Mouse (Mus musculus): ENCODE data around the gene Ifit1bl2. TPM values are rescaled to one million over a fixed set of nuclear protein-coding genes. Genes with fewer than 3 reads are reported as not detected.
"Not testable (repeated sequence)": the region's sequence is repeated elsewhere in the genome, so short reads cannot be mapped to it uniquely, and the experiment has no call there.

Gene Ifit1bl2
- polyA plus RNA-seq, 1 experiment from 2014 or later, result 0.07 TPM

- Histone ChIP-seq H3K4me3 (ENCODE audit: low read depth, low read length) (no peak overlapping the region), H3K9ac (ENCODE audit: low read length) (no peak overlapping the region), H3K9me3 (ENCODE audit: control insufficient read depth, low read length) (no peaks in the 10 kb centered on the region), H3K4me1 (ENCODE audit: control insufficient read depth, insufficient read depth, low read length) (no peaks in the 10 kb centered on the region), H3K4me2 (ENCODE audit: low read depth, severe bottlenecking) (no peak overlapping the region), H3K27me3 (ENCODE audit: control insufficient read depth, insufficient read depth, low read length) (no peaks in the 10 kb centered on the region), H3K36me3 (ENCODE audit: control insufficient read depth, insufficient read depth, low read length) (no peaks in the 10 kb centered on the region), H3K27ac (replicated peaks; ENCODE audit: low read depth, low read length) (no peak overlapping the region)
- ATAC-seq (ENCODE audit: insufficient number of reproducible peaks, low FRiP score, low TSS enrichment, low read depth) (no peak), DNase-seq (ENCODE audit: low spot score) (no peak)
- 86% methylated on average over 3 of the region's 3 CpGs for WGBS
These were observed 35.1 kb downstream of the Ifit1bl2 start for GRCm38 (mm10) chr19:34605472-34605871.

DNA sequence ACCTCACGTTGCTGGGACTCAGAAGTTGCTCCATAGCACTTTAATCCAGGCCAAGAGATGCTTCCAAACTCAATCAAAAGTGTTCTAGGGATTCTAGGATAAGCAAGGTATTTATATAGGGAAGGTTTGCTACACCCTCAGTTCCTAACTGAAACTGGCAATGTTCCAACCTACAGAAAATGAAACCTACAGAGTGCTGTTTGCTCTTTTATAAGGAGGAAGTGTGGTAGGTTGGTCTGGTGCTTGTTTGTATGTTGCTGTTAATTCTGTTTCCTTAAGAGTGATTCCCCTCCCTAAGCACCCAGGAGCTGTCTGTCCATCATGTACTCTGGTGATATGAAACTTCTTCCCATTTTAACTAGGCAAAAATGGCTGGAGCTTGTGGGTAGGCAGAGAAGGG lies 38.7 kb downstream of the Ifit1bl2 start, which contains the start of gene Ifit1bl1:
Gene Ifit1bl1, minus strand, starts transcription at position 69 of the 400 bp plus-strand sequence.
- not testable (repeated sequence) for H3K9ac ChIP-seq (ENCODE audit: low read length); H3K27ac ChIP-seq (replicated peaks; ENCODE audit: low read depth, low read length); H3K4me2 ChIP-seq (ENCODE audit: low read depth, severe bottlenecking); H3K4me3 ChIP-seq (ENCODE audit: low read depth, low read length); H3K27me3 ChIP-seq (ENCODE audit: control insufficient read depth, insufficient read depth, low read length); DNase-seq (ENCODE audit: low spot score); ATAC-seq (ENCODE audit: insufficient number of reproducible peaks, low FRiP score, low TSS enrichment, low read depth); H3K9me3 ChIP-seq (ENCODE audit: control insufficient read depth, low read length); H3K36me3 ChIP-seq (ENCODE audit: control insufficient read depth, insufficient read depth, low read length); H3K4me1 ChIP-seq (ENCODE audit: control insufficient read depth, insufficient read depth, low read length)
- 44% methylated on average over 1 of the region's 1 CpGs for WGBS

DNA sequence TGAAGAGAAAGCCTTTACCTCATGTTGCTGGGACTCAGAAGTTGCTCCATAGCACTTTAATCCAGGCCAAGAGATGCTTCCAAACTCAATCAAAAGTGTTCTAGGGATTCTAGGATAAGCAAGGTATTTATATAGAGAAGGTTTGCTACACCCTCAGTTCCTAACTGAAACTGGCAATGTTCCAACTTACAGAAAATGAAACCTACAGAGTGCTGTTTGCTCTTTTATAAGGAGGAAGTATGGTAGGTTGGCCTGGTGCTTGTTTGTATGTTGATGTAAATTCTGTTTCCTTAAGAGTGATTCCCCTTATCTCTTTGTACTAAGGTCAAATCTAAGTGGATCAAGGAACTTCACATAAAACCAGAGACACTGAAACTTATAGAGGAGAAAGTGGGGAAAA lies 41.3 kb downstream of the Ifit1bl2 start:
- not testable (repeated sequence) for H3K9ac ChIP-seq (ENCODE audit: low read length); DNase-seq (ENCODE audit: low spot score); H3K4me3 ChIP-seq (ENCODE audit: low read depth, low read length); H3K9me3 ChIP-seq (ENCODE audit: control insufficient read depth, low read length); H3K4me2 ChIP-seq (ENCODE audit: low read depth, severe bottlenecking); H3K27ac ChIP-seq (replicated peaks; ENCODE audit: low read depth, low read length); H3K27me3 ChIP-seq (ENCODE audit: control insufficient read depth, insufficient read depth, low read length); ATAC-seq (ENCODE audit: insufficient number of reproducible peaks, low FRiP score, low TSS enrichment, low read depth); H3K4me1 ChIP-seq (ENCODE audit: control insufficient read depth, insufficient read depth, low read length); H3K36me3 ChIP-seq (ENCODE audit: control insufficient read depth, insufficient read depth, low read length)

- DNase-seq (ENCODE audit: low spot score) (no peak), ATAC-seq (ENCODE audit: insufficient number of reproducible peaks, low FRiP score, low TSS enrichment, low read depth) (no peak)
- Histone ChIP-seq H3K9ac (ENCODE audit: low read length) (no peak overlapping the region), H3K4me1 (ENCODE audit: control insufficient read depth, insufficient read depth, low read length) (no peaks in the 10 kb centered on the region), H3K36me3 (ENCODE audit: control insufficient read depth, insufficient read depth, low read length) (no peaks in the 10 kb centered on the region), H3K4me2 (ENCODE audit: low read depth, severe bottlenecking) (no peak overlapping the region), H3K9me3 (ENCODE audit: control insufficient read depth, low read length) (no peaks in the 10 kb centered on the region), H3K27ac (replicated peaks; ENCODE audit: low read depth, low read length) (no peak overlapping the region), H3K27me3 (ENCODE audit: control insufficient read depth, insufficient read depth, low read length) (no peaks in the 10 kb centered on the region), H3K4me3 (ENCODE audit: low read depth, low read length) (no peak overlapping the region)
- WGBS, result 89% methylated on average over 2 of the region's 2 CpGs
These were observed 42.2 kb downstream of the Ifit1bl2 start for GRCm38 (mm10) chr19:34598341-34598740.

- H3K4me3 ChIP-seq (ENCODE audit: low read depth, low read length), result no peak overlapping the region
- H3K9ac ChIP-seq (ENCODE audit: low read length), result no peak overlapping the region
- no peaks in the 10 kb centered on the region for H3K9me3 ChIP-seq (ENCODE audit: control insufficient read depth, low read length)
- ATAC-seq (ENCODE audit: insufficient number of reproducible peaks, low FRiP score, low TSS enrichment, low read depth), result no peak
- no peaks in the 10 kb centered on the region for H3K27me3 ChIP-seq (ENCODE audit: control insufficient read depth, insufficient read depth, low read length)
- H3K4me2 ChIP-seq (ENCODE audit: low read depth, severe bottlenecking), result no peak overlapping the region
- no peaks in the 10 kb centered on the region for H3K36me3 ChIP-seq (ENCODE audit: control insufficient read depth, insufficient read depth, low read length)
- H3K4me1 ChIP-seq (ENCODE audit: control insufficient read depth, insufficient read depth, low read length), result no peaks in the 10 kb centered on the region
- H3K27ac ChIP-seq (replicated peaks; ENCODE audit: low read depth, low read length), result no peak overlapping the region
- no peak for DNase-seq (ENCODE audit: low spot score)
These were observed 43.7 kb downstream of the Ifit1bl2 start for GRCm38 (mm10) chr19:34596811-34597210.

DNA sequence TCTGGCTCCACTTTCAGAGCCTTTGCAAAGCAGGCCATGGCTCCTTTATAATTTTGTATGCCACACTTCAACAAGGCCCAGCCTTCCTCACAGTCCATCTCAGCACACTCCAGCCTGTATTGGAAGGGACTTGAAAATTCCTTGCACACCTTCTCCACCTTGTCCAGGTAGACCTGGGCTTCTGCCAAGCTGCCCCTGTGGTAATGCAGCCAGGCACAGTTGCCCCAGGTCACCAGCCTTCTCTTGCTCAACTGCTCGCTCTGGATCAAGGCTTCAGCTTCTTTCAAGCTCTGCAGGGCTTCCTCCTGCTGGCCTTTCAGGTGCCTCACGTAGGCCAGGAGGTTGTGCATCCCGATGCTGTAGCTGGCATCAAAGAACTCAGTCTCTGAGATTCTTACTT lies 46.0 kb downstream of the Ifit1bl2 start:
- not testable (repeated sequence) for ATAC-seq (ENCODE audit: insufficient number of reproducible peaks, low FRiP score, low TSS enrichment, low read depth); H3K4me3 ChIP-seq (ENCODE audit: low read depth, low read length); DNase-seq (ENCODE audit: low spot score); H3K27me3 ChIP-seq (ENCODE audit: control insufficient read depth, insufficient read depth, low read length); H3K4me1 ChIP-seq (ENCODE audit: control insufficient read depth, insufficient read depth, low read length); H3K36me3 ChIP-seq (ENCODE audit: control insufficient read depth, insufficient read depth, low read length); H3K27ac ChIP-seq (replicated peaks; ENCODE audit: low read depth, low read length); H3K9ac ChIP-seq (ENCODE audit: low read length); H3K4me2 ChIP-seq (ENCODE audit: low read depth, severe bottlenecking); H3K9me3 ChIP-seq (ENCODE audit: control insufficient read depth, low read length)
- WGBS, result 79% methylated on average over 3 of the region's 3 CpGs

DNA sequence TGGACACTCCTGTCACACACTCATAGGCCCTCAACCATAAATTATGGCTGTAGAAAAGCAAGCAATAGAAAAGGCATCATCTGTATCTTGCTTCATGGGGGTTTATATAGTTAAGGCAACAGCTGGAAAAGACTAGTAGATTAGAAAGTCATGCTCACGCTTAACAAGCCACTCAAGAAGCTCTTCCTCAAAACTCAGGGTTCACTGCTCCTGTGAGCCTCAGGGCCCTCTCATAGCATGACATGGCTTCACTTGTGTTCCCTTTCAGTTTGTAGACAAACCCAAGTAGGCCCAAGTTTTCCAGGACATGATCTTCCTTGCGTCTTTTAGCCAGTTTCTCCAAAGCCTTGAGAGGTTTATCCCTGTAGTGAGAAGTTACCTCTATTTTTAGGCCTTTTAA lies 47.1 kb downstream of the Ifit1bl2 start:
- Histone ChIP-seq H3K4me1 (ENCODE audit: control insufficient read depth, insufficient read depth, low read length) (no peaks in the 10 kb centered on the region), H3K27me3 (ENCODE audit: control insufficient read depth, insufficient read depth, low read length) (no peaks in the 10 kb centered on the region; the same call in 1 of the 2 replicates), H3K9me3 (ENCODE audit: control insufficient read depth, low read length) (no peaks in the 10 kb centered on the region), H3K4me3 (ENCODE audit: low read depth, low read length) (no peak overlapping the region), H3K27ac (replicated peaks; ENCODE audit: low read depth, low read length) (no peak overlapping the region), H3K9ac (ENCODE audit: low read length) (no peak overlapping the region), H3K4me2 (ENCODE audit: low read depth, severe bottlenecking) (no peak overlapping the region), H3K36me3 (ENCODE audit: control insufficient read depth, insufficient read depth, low read length) (no peaks in the 10 kb centered on the region)
- ATAC-seq (ENCODE audit: insufficient number of reproducible peaks, low FRiP score, low TSS enrichment, low read depth), result no peak
- 84% methylated on average over 2 of the region's 2 CpGs for WGBS
- no peak for DNase-seq (ENCODE audit: low spot score)

GRCm38 (mm10) chr19:34588959-34589358 lies 51.6 kb downstream of the Ifit1bl2 start:
- no peaks in the 10 kb centered on the region for H3K9me3 ChIP-seq (ENCODE audit: control insufficient read depth, low read length)
- H3K36me3 ChIP-seq (ENCODE audit: control insufficient read depth, insufficient read depth, low read length), result no peaks in the 10 kb centered on the region
- no peaks in the 10 kb centered on the region; the same call in 1 of the 2 replicates for H3K27me3 ChIP-seq (ENCODE audit: control insufficient read depth, insufficient read depth, low read length)
- H3K27ac ChIP-seq (replicated peaks; ENCODE audit: low read depth, low read length), result no peak overlapping the region
- ATAC-seq (ENCODE audit: insufficient number of reproducible peaks, low FRiP score, low TSS enrichment, low read depth) (no peak), DNase-seq (ENCODE audit: low spot score) (no peak)
- no peak overlapping the region for H3K4me3 ChIP-seq (ENCODE audit: low read depth, low read length)
- no peak overlapping the region for H3K9ac ChIP-seq (ENCODE audit: low read length)
- H3K4me2 ChIP-seq (ENCODE audit: low read depth, severe bottlenecking), result no peak overlapping the region
- H3K4me1 ChIP-seq (ENCODE audit: control insufficient read depth, insufficient read depth, low read length), result no peaks in the 10 kb centered on the region

DNA sequence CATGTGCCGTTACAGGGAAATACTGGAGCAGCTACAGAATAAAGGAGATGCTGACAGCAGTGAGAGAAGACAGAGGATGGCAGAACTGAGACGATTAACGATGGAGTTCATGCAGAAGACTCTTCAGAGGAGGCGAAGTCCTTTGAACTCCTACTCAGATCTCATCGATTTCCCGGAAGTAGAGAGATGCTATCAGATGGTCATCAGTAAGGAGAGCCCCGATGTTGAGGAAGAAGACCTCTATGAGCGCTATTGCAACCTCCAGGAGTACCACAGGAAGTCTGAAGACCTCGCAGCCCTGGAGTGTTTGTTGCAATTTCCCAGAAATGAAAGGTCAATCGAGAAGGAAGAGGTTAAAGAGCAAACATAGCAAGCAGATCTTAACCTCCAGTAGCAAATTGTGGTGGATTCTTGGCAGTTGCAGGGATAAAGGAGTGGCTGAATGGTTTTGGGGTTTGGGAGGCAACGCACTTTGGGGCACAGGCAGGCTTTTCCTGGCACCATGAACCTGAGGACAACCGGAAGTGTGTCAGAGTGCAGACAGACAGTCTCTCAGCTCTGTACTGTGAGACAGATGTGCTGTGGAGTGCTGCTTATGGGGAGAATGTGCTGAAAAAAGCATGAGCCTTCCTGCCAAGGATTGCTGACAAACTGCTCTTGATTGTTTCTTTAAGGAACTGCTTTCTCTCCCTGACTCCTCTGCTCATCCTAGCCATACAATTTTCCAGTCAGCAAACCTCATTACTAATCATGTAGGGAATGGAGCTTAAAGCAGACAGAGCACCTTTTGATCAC lies 52.4 kb downstream of the Ifit1bl2 start:
- H3K27ac ChIP-seq (replicated peaks; ENCODE audit: low read depth, low read length); H3K36me3 ChIP-seq (ENCODE audit: control insufficient read depth, insufficient read depth, low read length); H3K9ac ChIP-seq (ENCODE audit: low read length); H3K4me3 ChIP-seq (ENCODE audit: low read depth, low read length); H3K9me3 ChIP-seq (ENCODE audit: control insufficient read depth, low read length); DNase-seq (ENCODE audit: low spot score); H3K4me1 ChIP-seq (ENCODE audit: control insufficient read depth, insufficient read depth, low read length); H3K27me3 ChIP-seq (ENCODE audit: control insufficient read depth, insufficient read depth, low read length); ATAC-seq (ENCODE audit: insufficient number of reproducible peaks, low FRiP score, low TSS enrichment, low read depth); H3K4me2 ChIP-seq (ENCODE audit: low read depth, severe bottlenecking): not testable (repeated sequence)
- WGBS, result 87% methylated on average over 5 of the region's 12 CpGs
